Mouse (Mus musculus) NIH3T3 (cell line): ENCODE data around the gene Prlhr.

Experiments used
- DNase-seq: peaks from one replicate; pipeline ENCODE4 v3.0.0-alpha.2; 2012; ENCODE audit warnings: low read depth

The Prlhr gene

GRCm38 (mm10) chr19:60432347-60433129 lies 35.6 kb downstream of the Prlhr start:
- peak; percentile 32 for DNase-seq

GRCm38 (mm10) chr19:60417611-60418010 lies 50.5 kb downstream of the Prlhr start:
- peak; percentile 55 for DNase-seq
